In genomic region chr5:117388296-117388751, GRCm38 (mm10) we compare ENCODE assay signal across 7 mouse cellular contexts. TPM values are rescaled to one million over a fixed set of nuclear protein-coding genes. Genes with fewer than 3 reads are reported as not detected.
A peak's percentile ranks its signal among the peaks of the same experiment; 100 is the strongest.
DNase-seq lines count a peak whose midpoint lies in the region; ATAC-seq and TF ChIP-seq lines count a peak whose summit lies in the region.

No protein-coding gene starts in this region.

- intact Hi-C loops in heart, postnatal 14 days (cut with DNase I), result loop anchor here (5.0 kb wide), 1 partner anchor 71 kb away; the partner anchor contains the start of gene Vsig10

- no peak; the same call in 1 of the 2 replicates for TF ChIP-seq RAD21 in MEL (IDR thresholded peaks at IDR 0.05; ENCODE audit: low read depth, low read length)

- peak; percentile 90 for DNase-seq in MEL (ENCODE audit: low read depth, low spot score)
- DNase-seq in adrenal gland, postnatal 25 days, result peak; percentile 37
- peak; percentile 75 for DNase-seq in embryonic facial prominence, embryonic 10.5 days (ENCODE audit: low spot score)
- DNase-seq in heart, postnatal 14 days, result peak; percentile 41 to 62
- no peak for DNase-seq in midbrain, embryonic 11.5 days (ENCODE audit: low spot score, missing footprints)

- TF ChIP-seq EP300 in MEL (IDR thresholded peaks at IDR 0.05; ENCODE audit: low read depth in 1 of 2, low read length in 2 of 2), result no peak

- peak overlapping the region; percentile 67 for H3K27ac ChIP-seq in MEL (ENCODE audit: control insufficient read depth, low read depth, low read length)
- H3K27ac ChIP-seq in embryonic facial prominence, embryonic 10.5 days (replicated peaks), result peak overlapping the region; percentile 97
- peak overlapping the region; percentile 74; the same call in 1 of the 2 replicates for H3K27ac ChIP-seq in limb, embryonic 12.5 days
- peak overlapping the region; percentile 61 for H3K27ac ChIP-seq in midbrain, embryonic 11.5 days (ENCODE audit: low read depth, low read length)
- peak overlapping the region; percentile 61; the same call in 1 of the 2 replicates for H3K27ac ChIP-seq in stomach, embryonic 15.5 days

- H3K4me2 ChIP-seq in limb, embryonic 12.5 days, result peak overlapping the region; percentile 68
- peak overlapping the region; percentile 72 for H3K4me2 ChIP-seq in midbrain, embryonic 11.5 days
- H3K4me2 ChIP-seq in stomach, embryonic 15.5 days, result peak overlapping the region; percentile 74

- H3K9me3 ChIP-seq in MEL (replicated peaks; ENCODE audit: insufficient read depth, low read length), result no peaks in the 10 kb centered on the region
- 0 out of 2 replicates have a peak, but pooled peaks cover 1% of the 10 kb centered on the region for H3K9me3 ChIP-seq in embryonic facial prominence, embryonic 10.5 days
- 0 out of 2 replicates have a peak, but pooled peaks cover 4% of the 10 kb centered on the region for H3K9me3 ChIP-seq in limb, embryonic 12.5 days
- no peaks in the 10 kb centered on the region; the same call in 1 of the 2 replicates for H3K9me3 ChIP-seq in midbrain, embryonic 11.5 days (ENCODE audit: control insufficient read depth, low read length)
- no peaks in the 10 kb centered on the region for H3K9me3 ChIP-seq in stomach, embryonic 15.5 days

- peak; percentile 54 to 85 (median 72) for TF ChIP-seq CTCF in MEL (IDR thresholded peaks at IDR 0.05 in 2 of 3, conservative IDR thresholded peaks at IDR 0.05 in 1 of 3; ENCODE audit: control insufficient read depth in 1 of 3, insufficient read depth in 1 of 3, low read depth in 2 of 3, low read length in 3 of 3, poor library complexity in 1 of 3, severe bottlenecking in 1 of 3)

- peaks cover 0 to 14% of the 10 kb centered on the region in 2 experiments; a peak in 2 of 4 replicates for H3K36me3 ChIP-seq in MEL (ENCODE audit: control insufficient read depth in 1 of 2, insufficient read depth in 2 of 2, low read length in 2 of 2)
- H3K36me3 ChIP-seq in embryonic facial prominence, embryonic 10.5 days (replicated peaks), result peaks cover 41% of the 10 kb centered on the region
- peaks cover 33% of the 10 kb centered on the region for H3K36me3 ChIP-seq in limb, embryonic 12.5 days
- H3K36me3 ChIP-seq in midbrain, embryonic 11.5 days (ENCODE audit: control insufficient read depth, insufficient read depth, low read length), result no peaks in the 10 kb centered on the region
- peaks cover 25% of the 10 kb centered on the region; the same call in 1 of the 2 replicates for H3K36me3 ChIP-seq in stomach, embryonic 15.5 days

- peaks cover 19% of the 10 kb centered on the region for H3K79me2 ChIP-seq in MEL (ENCODE audit: control insufficient read depth, insufficient read depth, low read length, poor library complexity)

- H3K4me1 ChIP-seq in MEL (ENCODE audit: control insufficient read depth in 1 of 2, insufficient read depth in 2 of 2, low read length in 2 of 2), result peaks cover 5 to 10% of the 10 kb centered on the region in 2 experiments
- H3K4me1 ChIP-seq in embryonic facial prominence, embryonic 10.5 days, result peaks cover 20% of the 10 kb centered on the region
- H3K4me1 ChIP-seq in limb, embryonic 12.5 days (replicated peaks), result peaks cover 14% of the 10 kb centered on the region
- peaks cover 9% of the 10 kb centered on the region for H3K4me1 ChIP-seq in midbrain, embryonic 11.5 days (ENCODE audit: control insufficient read depth, insufficient read depth, low read length)
- H3K4me1 ChIP-seq in stomach, embryonic 15.5 days, result peaks cover 14% of the 10 kb centered on the region; the same call in 1 of the 2 replicates

- TF ChIP-seq POLR2A in MEL (IDR thresholded peaks at IDR 0.05; ENCODE audit: control insufficient read depth in 1 of 2, insufficient read depth in 1 of 2, low read depth in 1 of 2, low read length in 2 of 2, poor library complexity in 1 of 2), result no peak

- peak overlapping the region; percentile 95 for H3K9ac ChIP-seq in MEL (ENCODE audit: control insufficient read depth, low read depth, low read length, poor library complexity, severe bottlenecking)
- H3K9ac ChIP-seq in limb, embryonic 12.5 days (replicated peaks), result peak overlapping the region; percentile 85
- peak overlapping the region; percentile 96 for H3K9ac ChIP-seq in midbrain, embryonic 11.5 days (ENCODE audit: low read length)
- H3K9ac ChIP-seq in stomach, embryonic 15.5 days, result peak overlapping the region; percentile 88

- ATAC-seq in limb, embryonic 12.5 days (ENCODE audit: insufficient number of reproducible peaks, insufficient read depth, low FRiP score, low TSS enrichment, low read depth), result peak; percentile 18; the same call in 1 of the 2 replicates
- peak; percentile 51 for ATAC-seq in midbrain, embryonic 11.5 days (ENCODE audit: low FRiP score)
- ATAC-seq in stomach, embryonic 15.5 days (ENCODE audit: insufficient read depth, low FRiP score, low read depth), result 0 out of 2 replicates have a peak, but pooled peaks have one; percentile 33

- WGBS in embryonic facial prominence, embryonic 10.5 days, result 13% methylated on average over 16 of the region's 16 CpGs
- WGBS in limb, embryonic 12.5 days, result 11% methylated on average over 16 of the region's 16 CpGs
- 11% methylated on average over 16 of the region's 16 CpGs for WGBS in midbrain, embryonic 11.5 days
- 5% methylated on average over 16 of the region's 16 CpGs for WGBS in stomach, embryonic 15.5 days

- no peaks in the 10 kb centered on the region for H3K27me3 ChIP-seq in MEL (ENCODE audit: control insufficient read depth in 1 of 2, insufficient read depth in 2 of 2, low read length in 2 of 2)
- no peaks in the 10 kb centered on the region for H3K27me3 ChIP-seq in embryonic facial prominence, embryonic 10.5 days (replicated peaks; ENCODE audit: low read depth, poor library complexity, severe bottlenecking)
- no peaks in the 10 kb centered on the region for H3K27me3 ChIP-seq in limb, embryonic 12.5 days
- H3K27me3 ChIP-seq in midbrain, embryonic 11.5 days (ENCODE audit: control insufficient read depth, insufficient read depth, low read length), result no peaks in the 10 kb centered on the region
- no peaks in the 10 kb centered on the region for H3K27me3 ChIP-seq in stomach, embryonic 15.5 days (replicated peaks)

- peak overlapping the region; percentile 83 to 91 for H3K4me3 ChIP-seq in MEL (ENCODE audit: control insufficient read depth in 1 of 2, insufficient read depth in 1 of 2, low read depth in 2 of 2, low read length in 2 of 2)
- H3K4me3 ChIP-seq in embryonic facial prominence, embryonic 10.5 days, result peak overlapping the region; percentile 91
- peak overlapping the region; percentile 65 for H3K4me3 ChIP-seq in limb, embryonic 12.5 days (replicated peaks)
- H3K4me3 ChIP-seq in midbrain, embryonic 11.5 days (ENCODE audit: low read depth, low read length), result peak overlapping the region; percentile 77
- H3K4me3 ChIP-seq in stomach, embryonic 15.5 days (replicated peaks), result peak overlapping the region; percentile 85

TF ChIP-seq in MEL, 35 proteins besides CTCF, POLR2A, EP300 and RAD21:
- TF ChIP-seq SIN3A (IDR thresholded peaks at IDR 0.05; ENCODE audit: low read length) (no peak), ZC3H11A (IDR thresholded peaks at IDR 0.05; ENCODE audit: low read depth, low read length) (0 out of 2 replicates have a peak, but pooled peaks have one; percentile 14), CHD1 (IDR thresholded peaks at IDR 0.05; ENCODE audit: low read depth, low read length) (no peak), SMC3 (IDR thresholded peaks at IDR 0.05; ENCODE audit: low read depth, low read length) (peak; percentile 40)
TF ChIP-seq in MEL: peak in this region for 2.

RNA-seq across cellular contexts. Expression of gene Rfc5, which starts 0.5 kb away (rescaled TPM):
- 92.5 and 98.9 TPM in 2 replicates for total RNA-seq in MEL (2012; rRNA removed)
- polyA plus RNA-seq in MEL (2012; ENCODE audit: insufficient read depth in 1 of 2, insufficient read length in 2 of 2, low read depth in 1 of 2, low replicate concordance in 2 of 2, missing spikeins in 1 of 2), result 100 to 1,000 TPM in 1 of 2 experiments, not detected in 1; 158 TPM
- 16.9 and 17.8 TPM in 2 replicates for total RNA-seq in adrenal gland, postnatal 25 days (2021)
- 135 TPM in 2 replicates for polyA plus RNA-seq in embryonic facial prominence, embryonic 10.5 days (2016; fragmentation: Nextera tagmentation; extraction: Ambion mirVana)
- total RNA-seq in heart, postnatal 14 days (2021), result 1 to 10 TPM; 5.5 to 7.0 TPM
- polyA plus RNA-seq in limb, embryonic 12.5 days (2016; fragmentation: Nextera tagmentation; extraction: Ambion mirVana), result 105 TPM in 2 replicates
- polyA plus RNA-seq in midbrain, embryonic 11.5 days (2014; fragmentation: Nextera tagmentation; extraction: Ambion mirVana), result 97.7 and 102 TPM in 2 replicates
- 76.8 and 106 TPM in 2 replicates for polyA plus RNA-seq in stomach, embryonic 15.5 days (2015; fragmentation: Nextera tagmentation; extraction: Ambion mirVana)

RNA-seq across cellular contexts. Expression of gene Ksr2, which starts 25.5 kb away (rescaled TPM):
- not detected in 2 replicates for total RNA-seq in MEL (2012; rRNA removed)
- not detected for polyA plus RNA-seq in MEL (2012; ENCODE audit: insufficient read depth in 1 of 2, insufficient read length in 2 of 2, low read depth in 1 of 2, low replicate concordance in 2 of 2, missing spikeins in 1 of 2)
- 4.7 and 6.2 TPM in 2 replicates for total RNA-seq in adrenal gland, postnatal 25 days (2021)
- polyA plus RNA-seq in embryonic facial prominence, embryonic 10.5 days (2016; fragmentation: Nextera tagmentation; extraction: Ambion mirVana), result 0.24 and 0.32 TPM in 2 replicates
- under 1 TPM in 1 of 2 experiments, not detected in 1; 0.02 TPM for total RNA-seq in heart, postnatal 14 days (2021)
- 0.04 and 0.16 TPM in 2 replicates for polyA plus RNA-seq in limb, embryonic 12.5 days (2016; fragmentation: Nextera tagmentation; extraction: Ambion mirVana)
- polyA plus RNA-seq in midbrain, embryonic 11.5 days (2014; fragmentation: Nextera tagmentation; extraction: Ambion mirVana), result 0.90 and 1.3 TPM in 2 replicates
- polyA plus RNA-seq in stomach, embryonic 15.5 days (2015; fragmentation: Nextera tagmentation; extraction: Ambion mirVana), result 0.44 and 0.73 TPM in 2 replicates

RNA-seq across cellular contexts. Expression of gene Wsb2, which starts 31.2 kb away (rescaled TPM):
- 32.9 and 36.8 TPM in 2 replicates for total RNA-seq in MEL (2012; rRNA removed)
- 10 to 100 TPM in 1 of 2 experiments, not detected in 1; 56.9 TPM for polyA plus RNA-seq in MEL (2012; ENCODE audit: insufficient read depth in 1 of 2, insufficient read length in 2 of 2, low read depth in 1 of 2, low replicate concordance in 2 of 2, missing spikeins in 1 of 2)
- total RNA-seq in adrenal gland, postnatal 25 days (2021), result 124 and 135 TPM in 2 replicates
- 42.0 and 47.3 TPM in 2 replicates for polyA plus RNA-seq in embryonic facial prominence, embryonic 10.5 days (2016; fragmentation: Nextera tagmentation; extraction: Ambion mirVana)
- total RNA-seq in heart, postnatal 14 days (2021), result 100 to 1,000 TPM in 1 of 2 experiments, 10 to 100 TPM in 1; 96.8 to 103 TPM
- polyA plus RNA-seq in limb, embryonic 12.5 days (2016; fragmentation: Nextera tagmentation; extraction: Ambion mirVana), result 46.5 and 50.0 TPM in 2 replicates
- polyA plus RNA-seq in midbrain, embryonic 11.5 days (2014; fragmentation: Nextera tagmentation; extraction: Ambion mirVana), result 72.7 and 84.2 TPM in 2 replicates
- polyA plus RNA-seq in stomach, embryonic 15.5 days (2015; fragmentation: Nextera tagmentation; extraction: Ambion mirVana), result 73.9 and 78.0 TPM in 2 replicates
